Mouse (Mus musculus) ES-Bruce4 (cell line): ENCODE data around the gene Olfr1052.

Experiments
- CTCF ChIP-seq: IDR thresholded peaks from one replicate; pipeline ENCODE4 v1.8.1; 2011; ENCODE audit warnings: low read depth, low read length
- EP300 ChIP-seq: IDR thresholded peaks from 2 replicates; pipeline ENCODE4 v1.6.1; 2011; ENCODE audit warnings: low read depth, low read length; ENCODE audit not compliant: insufficient read depth
- POLR2A ChIP-seq: IDR thresholded peaks from one replicate; pipeline ENCODE4 v1.8.1; 2011; ENCODE audit warnings: low read length; ENCODE audit not compliant: insufficient read depth

DNA sequence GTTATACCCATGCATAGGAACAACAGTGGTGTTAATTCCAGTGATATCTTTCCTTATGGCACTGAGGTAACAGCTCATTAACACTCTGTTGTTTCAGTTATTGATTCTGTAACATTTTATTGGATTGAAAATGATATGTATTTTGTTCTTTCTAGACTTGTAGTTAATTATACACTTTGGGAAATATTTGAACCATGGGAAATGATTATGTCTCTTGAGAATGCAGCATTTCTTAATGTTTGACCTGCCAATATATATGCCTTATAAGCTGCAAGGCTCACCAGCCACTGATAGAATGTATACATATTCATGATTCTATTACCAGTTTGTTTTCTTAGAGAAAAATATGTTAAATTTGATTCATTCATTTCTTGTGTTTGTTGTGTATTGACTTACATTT lies at the start of gene Olfr1052:
- no peak for TF ChIP-seq CTCF
- TF ChIP-seq POLR2A: no peak
- TF ChIP-seq EP300: no peak
